Mouse (Mus musculus): ENCODE measurements around the gene Sgsm2. TPM values are rescaled to one million over a fixed set of nuclear protein-coding genes. Genes with fewer than 3 reads are reported as not detected.

Gene Sgsm2
- total and polyA plus RNA-seq, 2 experiments from 2014 or later = 21.3 to 59.2 TPM

DNA sequence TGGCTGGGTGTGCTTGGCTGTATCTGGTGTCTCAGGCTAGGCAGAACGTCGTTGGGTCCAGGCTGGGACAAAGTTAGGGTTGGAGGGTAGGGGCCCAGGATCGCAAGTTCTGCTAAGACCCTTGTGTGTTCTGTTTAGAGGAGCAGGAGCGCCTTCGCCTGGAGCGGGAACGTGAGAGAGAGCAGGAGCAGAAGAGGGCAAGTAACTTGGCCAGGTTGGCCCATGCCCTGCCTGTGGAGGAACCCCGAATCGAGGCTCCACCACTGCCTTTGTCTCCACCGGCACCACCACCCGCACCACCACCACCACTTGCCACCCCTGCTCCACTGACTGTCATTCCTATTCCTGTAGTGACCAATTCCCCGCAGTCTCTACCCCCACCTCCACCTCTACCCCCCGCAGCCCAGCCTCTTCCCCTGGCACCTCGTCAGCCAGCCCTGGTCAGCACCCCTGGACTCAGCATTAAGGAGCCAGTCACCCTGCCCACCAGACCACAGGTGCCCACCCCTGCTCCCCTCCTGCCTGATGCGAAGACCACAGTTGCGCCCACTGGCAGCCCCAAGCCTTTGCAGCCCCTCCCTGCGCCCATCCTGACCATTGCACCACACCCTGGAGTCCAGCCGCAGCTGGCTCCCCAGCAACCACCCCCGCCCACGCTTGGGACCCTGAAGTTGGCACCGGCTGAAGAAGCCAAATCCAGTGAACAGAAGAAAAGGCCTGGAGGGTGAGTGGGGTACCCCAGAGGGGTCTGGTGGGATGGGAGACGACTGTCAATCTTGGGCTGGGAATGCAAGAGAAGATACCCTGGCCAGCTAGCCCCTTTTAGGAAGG lies 60.4 kb downstream of the Sgsm2 start:
- Histone ChIP-seq H3K4me2 (ENCODE audit: low read depth, low read length) (no peak overlapping the region), H3K27me3 (ENCODE audit: insufficient read depth, low read length) (no peaks in the 10 kb centered on the region), H3K27ac (no peak overlapping the region), H3K4me3 (ENCODE audit: low read length) (no peak overlapping the region), H3K4me1 (ENCODE audit: insufficient read depth, low read length) (peaks cover 16% of the 10 kb centered on the region), H3K9ac (replicated peaks; ENCODE audit: low read length) (no peak overlapping the region), H3K9me3 (ENCODE audit: low read length) (no peaks in the 10 kb centered on the region), H3K36me3 (ENCODE audit: insufficient read depth, low read length) (no peaks in the 10 kb centered on the region; the same call in 1 of the 2 replicates)
- ATAC-seq = no peak
- no peak for TF ChIP-seq CTCF (IDR thresholded peaks at IDR 0.05; ENCODE audit: low read depth)
- DNase-seq (ENCODE audit: low spot score) = no peak
- WGBS = 86% methylated on average over 22 of the region's 22 CpGs

DNA sequence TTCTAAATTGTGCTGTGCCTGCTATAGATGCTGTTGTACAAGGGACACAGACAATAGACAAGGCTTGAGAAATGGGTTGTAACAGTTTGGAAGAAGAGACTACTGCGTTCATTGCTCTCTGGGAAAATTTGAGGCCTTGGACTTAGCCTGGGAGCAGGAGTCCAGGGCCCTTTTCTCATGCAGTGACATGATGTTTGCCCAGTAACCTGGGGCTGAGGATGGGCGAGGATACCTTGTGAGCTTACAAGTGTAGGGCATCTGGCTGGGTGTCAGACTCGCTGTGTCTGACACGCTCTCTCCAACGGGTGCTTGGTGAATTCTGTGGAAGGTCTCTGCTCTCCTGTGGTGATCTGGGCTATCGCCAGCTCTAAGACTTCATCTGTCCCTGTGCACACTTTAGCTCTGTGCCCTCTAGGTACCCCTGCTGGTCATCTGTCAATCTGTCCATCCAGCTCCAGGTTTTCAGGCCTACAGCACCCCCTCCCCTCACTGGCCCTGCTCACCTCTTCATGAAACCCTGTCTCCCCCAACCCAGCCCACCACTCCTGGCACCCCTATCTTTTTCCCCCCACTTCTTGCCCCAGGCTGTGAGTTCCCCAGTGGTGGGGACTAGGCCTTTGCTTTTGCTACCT lies 61.2 kb downstream of the Sgsm2 start:
- WGBS = 60% methylated on average over 6 of the region's 6 CpGs
- 0 out of 2 replicates have a peak, but pooled peaks have one; percentile 2 for TF ChIP-seq CTCF (IDR thresholded peaks at IDR 0.05; ENCODE audit: low read depth)
- ATAC-seq (no peak), DNase-seq (ENCODE audit: low spot score) (no peak)
- H3K4me1 ChIP-seq (ENCODE audit: insufficient read depth, low read length) = peaks cover 16% of the 10 kb centered on the region
- H3K9me3 ChIP-seq (ENCODE audit: low read length) = no peaks in the 10 kb centered on the region
- no peak overlapping the region for H3K9ac ChIP-seq (replicated peaks; ENCODE audit: low read length)
- no peaks in the 10 kb centered on the region for H3K27me3 ChIP-seq (ENCODE audit: insufficient read depth, low read length)
- no peak overlapping the region for H3K4me3 ChIP-seq (ENCODE audit: low read length)
- no peak overlapping the region for H3K27ac ChIP-seq
- no peak overlapping the region for H3K4me2 ChIP-seq (ENCODE audit: low read depth, low read length)
- no peaks in the 10 kb centered on the region; the same call in 1 of the 2 replicates for H3K36me3 ChIP-seq (ENCODE audit: insufficient read depth, low read length)

- Histone ChIP-seq H3K9me3 (ENCODE audit: low read length) (no peaks in the 10 kb centered on the region), H3K4me2 (ENCODE audit: low read depth, low read length) (no peak overlapping the region), H3K9ac (replicated peaks; ENCODE audit: low read length) (no peak overlapping the region), H3K4me3 (ENCODE audit: low read length) (no peak overlapping the region), H3K36me3 (ENCODE audit: insufficient read depth, low read length) (no peaks in the 10 kb centered on the region), H3K4me1 (ENCODE audit: insufficient read depth, low read length) (peaks cover 16% of the 10 kb centered on the region), H3K27me3 (ENCODE audit: insufficient read depth, low read length) (no peaks in the 10 kb centered on the region), H3K27ac (no peak overlapping the region)
- WGBS = 52% methylated on average over 5 of the region's 5 CpGs
- DNase-seq (ENCODE audit: low spot score) (no peak), ATAC-seq (no peak)
- TF ChIP-seq CTCF (IDR thresholded peaks at IDR 0.05; ENCODE audit: low read depth) = no peak
Measured at GRCm38 (mm10) chr11:74834650-74835277, 62.1 kb downstream of the Sgsm2 start.

- TF ChIP-seq CTCF (IDR thresholded peaks at IDR 0.05; ENCODE audit: low read depth) = no peak
- 0 out of 2 replicates have a peak overlapping the region, but pooled peaks have one; percentile 4 for H3K27ac ChIP-seq
- H3K36me3 ChIP-seq (ENCODE audit: insufficient read depth, low read length) = no peaks in the 10 kb centered on the region
- no peak overlapping the region for H3K4me3 ChIP-seq (ENCODE audit: low read length)
- no peak overlapping the region for H3K4me2 ChIP-seq (ENCODE audit: low read depth, low read length)
- no peak for ATAC-seq
- DNase-seq (ENCODE audit: low spot score) = no peak
- no peaks in the 10 kb centered on the region for H3K9me3 ChIP-seq (ENCODE audit: low read length)
- no peak overlapping the region; the same call in 1 of the 2 replicates for H3K9ac ChIP-seq (replicated peaks; ENCODE audit: low read length)
- no peaks in the 10 kb centered on the region for H3K27me3 ChIP-seq (ENCODE audit: insufficient read depth, low read length)
- WGBS = 57% methylated on average over 1 of the region's 1 CpGs
- H3K4me1 ChIP-seq (ENCODE audit: insufficient read depth, low read length) = peaks cover 20% of the 10 kb centered on the region
Measured at GRCm38 (mm10) chr11:74834359-74834638, 62.6 kb downstream of the Sgsm2 start.

DNA sequence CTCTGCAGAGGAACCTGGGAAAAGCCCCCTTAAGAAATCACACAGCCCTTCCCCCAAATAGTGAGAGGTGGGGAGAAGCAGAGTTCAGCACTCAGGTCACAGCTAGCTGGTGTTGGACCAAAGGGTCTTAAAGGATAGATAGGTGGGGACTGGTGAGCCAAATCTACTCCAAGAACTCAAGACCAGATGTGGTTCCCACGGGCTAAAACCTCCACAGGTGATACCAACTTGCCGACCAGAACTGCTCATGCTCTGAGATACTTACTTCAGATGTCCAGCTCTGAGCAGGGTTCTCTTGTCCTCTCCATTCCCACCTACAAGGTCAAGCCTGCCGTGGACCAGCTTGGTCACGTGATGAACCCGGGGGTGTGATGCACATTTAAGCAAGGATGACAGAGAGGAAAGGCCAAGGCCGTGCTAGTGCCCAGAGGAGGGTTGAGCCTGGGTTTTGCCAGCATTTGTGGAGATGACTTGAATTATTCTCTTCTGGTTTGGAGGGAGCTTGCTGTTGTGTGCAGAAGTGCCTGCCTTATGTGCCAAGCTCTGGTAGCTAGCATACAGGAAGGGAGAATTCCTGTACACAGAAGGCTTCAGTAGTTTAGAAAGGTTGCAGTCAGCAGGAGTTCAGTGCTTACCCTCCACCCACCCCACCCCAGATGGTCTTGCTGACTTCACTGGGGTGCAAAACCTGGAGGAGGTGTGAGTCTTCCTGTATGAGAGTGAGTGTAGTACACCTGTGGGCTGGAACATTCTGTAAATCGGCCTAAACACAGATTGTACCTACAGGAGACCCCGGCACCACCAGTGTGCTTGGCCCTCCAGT lies 63.1 kb downstream of the Sgsm2 start:
- H3K9me3 ChIP-seq (ENCODE audit: low read length) = no peaks in the 10 kb centered on the region
- ATAC-seq (no peak), DNase-seq (ENCODE audit: low spot score) (no peak)
- 0 out of 2 replicates have a peak overlapping the region, but pooled peaks have one; percentile 4 for H3K27ac ChIP-seq
- peaks cover 22% of the 10 kb centered on the region for H3K4me1 ChIP-seq (ENCODE audit: insufficient read depth, low read length)
- 76% methylated on average over 8 of the region's 8 CpGs for WGBS
- no peak for TF ChIP-seq CTCF (IDR thresholded peaks at IDR 0.05; ENCODE audit: low read depth)
- no peaks in the 10 kb centered on the region for H3K36me3 ChIP-seq (ENCODE audit: insufficient read depth, low read length)
- no peaks in the 10 kb centered on the region for H3K27me3 ChIP-seq (ENCODE audit: insufficient read depth, low read length)
- H3K9ac ChIP-seq (replicated peaks; ENCODE audit: low read length) = peak overlapping the region; percentile 97
- peak overlapping the region; percentile 95; the same call in 1 of the 2 replicates for H3K4me3 ChIP-seq (ENCODE audit: low read length)
- peak overlapping the region; percentile 62 for H3K4me2 ChIP-seq (ENCODE audit: low read depth, low read length)

DNA sequence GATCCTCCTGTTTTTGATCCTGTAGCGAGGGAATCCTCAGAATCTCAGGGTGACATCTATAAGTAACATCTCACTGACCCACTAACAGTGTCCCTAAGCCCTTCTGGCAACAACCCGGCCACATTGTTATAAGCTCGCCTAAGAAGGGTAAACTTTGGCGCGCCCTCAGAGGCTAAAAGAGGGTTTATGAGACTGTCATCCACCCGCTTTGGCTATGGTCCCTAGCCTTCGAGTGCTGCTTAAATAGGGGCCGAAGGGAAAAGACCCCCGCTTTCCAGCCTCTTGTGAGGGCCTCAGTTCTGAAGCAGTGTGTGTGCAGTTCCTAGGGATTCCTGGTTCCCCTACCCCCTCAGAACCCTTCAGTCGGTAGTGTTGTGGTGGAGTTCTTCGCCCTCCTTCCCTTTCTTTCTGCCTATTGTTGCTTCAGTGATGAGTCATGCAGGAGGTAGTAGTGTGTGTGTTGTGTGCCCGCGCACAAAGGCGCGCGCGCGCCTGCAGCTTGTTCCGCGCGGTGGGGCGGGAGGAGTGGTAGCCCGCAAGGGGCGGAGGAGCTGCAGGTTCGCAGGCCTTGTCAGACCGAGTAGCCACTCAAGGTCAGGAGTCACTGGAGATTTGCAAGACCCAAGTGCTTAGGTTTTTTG lies 64.2 kb downstream of the Sgsm2 start:
- Histone ChIP-seq H3K4me3 (ENCODE audit: low read length) (peak overlapping the region; percentile 95), H3K9ac (replicated peaks; ENCODE audit: low read length) (peak overlapping the region; percentile 97), H3K27ac (peak overlapping the region; percentile 95), H3K4me1 (ENCODE audit: insufficient read depth, low read length) (peaks cover 22% of the 10 kb centered on the region), H3K4me2 (ENCODE audit: low read depth, low read length) (peak overlapping the region; percentile 62), H3K27me3 (ENCODE audit: insufficient read depth, low read length) (no peaks in the 10 kb centered on the region), H3K9me3 (ENCODE audit: low read length) (no peaks in the 10 kb centered on the region), H3K36me3 (ENCODE audit: insufficient read depth, low read length) (no peaks in the 10 kb centered on the region)
- DNase-seq (ENCODE audit: low spot score) = peak; percentile 80
- 2% methylated on average over 26 of the region's 26 CpGs for WGBS
- ATAC-seq = no peak
- TF ChIP-seq CTCF (IDR thresholded peaks at IDR 0.05; ENCODE audit: low read depth) = no peak

Data from hindbrain, postnatal 0 days (tissue).